Mouse (Mus musculus) urinary bladder, adult 18-20 months (tissue): ENCODE results near the gene Sptb.

Experiments used
- DNase-seq, 2 experiments: peaks; one replicate each; pipeline ENCODE4 v3.0.0; 2022; ENCODE audit warnings: low spot score in 2 of 2, mixed read lengths in 2 of 2

Gene Sptb

DNA sequence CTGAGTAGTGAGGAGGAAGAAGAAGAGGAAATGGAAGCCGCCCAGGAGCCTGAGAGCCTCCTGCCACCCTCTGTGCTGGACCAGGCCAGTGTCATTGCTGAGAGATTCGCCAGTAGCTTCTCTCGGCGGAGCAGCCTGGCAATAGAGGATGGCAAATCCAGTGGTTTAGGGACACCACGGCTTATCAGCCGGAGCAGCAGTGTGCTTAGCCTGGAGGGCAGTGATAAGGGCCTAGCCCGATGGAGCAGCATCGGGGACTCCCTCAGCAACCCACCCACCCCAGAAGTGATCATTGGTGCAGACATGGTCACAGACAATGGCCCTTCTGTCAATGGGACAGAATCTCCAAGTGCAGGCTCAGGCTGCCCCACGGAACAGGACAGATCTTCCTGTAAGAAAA is 134.3 kb downstream of the Sptb start:
- no peak for DNase-seq

DNA sequence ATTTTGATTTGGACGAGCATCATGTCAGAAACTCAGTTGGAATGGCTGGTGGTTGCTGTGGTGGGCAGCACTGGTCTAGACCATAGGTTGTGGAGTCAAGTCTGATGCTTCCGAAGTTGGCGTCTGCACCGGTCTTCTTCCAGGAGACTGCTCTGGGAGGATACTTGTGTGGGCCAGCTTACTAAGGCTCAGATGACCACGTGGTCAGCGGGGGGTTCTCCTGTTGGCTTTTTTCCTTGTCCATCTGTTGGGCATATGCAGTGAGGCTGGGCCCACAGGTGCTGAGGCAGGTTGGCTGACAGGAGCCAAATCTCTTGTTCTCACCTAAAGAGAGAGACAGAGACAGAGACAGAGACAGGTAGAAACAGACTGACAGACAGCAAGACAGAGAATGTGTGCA is 135.5 kb downstream of the Sptb start:
- no peak for DNase-seq

DNA sequence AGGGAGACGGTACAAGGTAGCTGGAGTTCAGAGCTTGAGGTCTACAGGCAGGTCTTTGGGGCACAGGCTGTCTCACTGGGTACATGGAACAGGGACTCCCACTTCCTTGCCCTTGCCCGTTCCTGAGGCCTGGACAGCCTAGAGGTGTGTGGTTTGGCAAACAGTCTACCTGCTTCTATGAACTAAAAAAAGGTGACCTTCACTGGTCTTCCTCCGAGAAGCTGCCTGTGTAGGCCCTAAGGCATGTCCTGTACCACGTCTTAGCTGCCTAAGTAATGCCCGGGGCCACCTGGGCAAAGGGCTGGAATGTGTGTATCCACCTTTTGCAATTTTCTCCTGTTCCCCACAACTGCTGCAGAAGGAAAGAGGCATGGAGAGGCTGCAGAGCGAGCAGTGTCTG is 137.0 kb downstream of the Sptb start:
- no peak for DNase-seq

DNA sequence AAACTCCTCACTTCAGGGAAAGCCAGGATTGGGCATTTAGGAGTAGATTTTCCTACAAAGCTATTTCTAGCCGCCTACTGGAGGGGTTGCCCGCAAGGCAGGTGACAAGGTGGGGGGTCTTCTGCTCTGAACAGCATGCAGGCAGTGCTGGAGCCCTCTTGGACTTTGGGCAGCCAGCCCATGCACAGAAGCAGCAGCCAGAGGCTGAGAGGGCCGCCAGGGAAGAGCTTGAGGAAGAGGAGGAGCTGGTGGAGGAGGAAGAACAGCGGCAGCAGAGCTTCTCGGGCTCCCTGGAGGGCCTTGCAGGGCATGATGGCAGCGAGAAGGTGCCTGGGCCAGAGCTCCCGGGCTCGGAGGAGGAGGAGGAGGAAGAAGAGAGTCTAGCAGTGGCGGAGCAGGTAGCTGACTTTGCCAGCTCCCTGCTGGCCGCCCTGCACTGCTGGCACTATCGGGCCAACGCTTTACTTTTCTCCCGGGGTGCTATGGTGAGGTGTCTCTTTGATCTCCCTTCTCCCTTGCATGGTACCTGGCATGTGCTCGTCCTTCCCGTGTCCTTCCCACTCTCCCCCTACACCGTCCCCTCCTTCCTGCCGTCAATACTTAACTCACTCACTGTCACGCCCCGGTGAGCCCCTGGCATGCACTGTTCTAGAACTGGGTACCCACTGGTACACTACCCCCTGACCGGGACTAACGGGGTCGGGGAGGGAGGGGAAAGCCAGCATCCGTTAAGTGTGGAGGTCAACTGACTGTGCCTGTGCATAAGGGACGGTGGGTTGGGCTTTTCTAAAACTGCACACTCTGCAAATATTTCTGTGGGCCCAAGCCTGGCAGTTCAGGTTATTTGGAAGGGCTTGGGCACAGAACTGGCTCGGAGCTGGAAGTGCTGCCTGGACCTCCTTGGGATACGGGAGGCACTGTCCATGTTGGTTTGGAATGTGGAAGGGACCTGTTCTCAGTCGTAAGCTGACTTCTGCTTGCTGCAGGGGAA is 137.8 kb downstream of the Sptb start:
- no peak for DNase-seq

DNA sequence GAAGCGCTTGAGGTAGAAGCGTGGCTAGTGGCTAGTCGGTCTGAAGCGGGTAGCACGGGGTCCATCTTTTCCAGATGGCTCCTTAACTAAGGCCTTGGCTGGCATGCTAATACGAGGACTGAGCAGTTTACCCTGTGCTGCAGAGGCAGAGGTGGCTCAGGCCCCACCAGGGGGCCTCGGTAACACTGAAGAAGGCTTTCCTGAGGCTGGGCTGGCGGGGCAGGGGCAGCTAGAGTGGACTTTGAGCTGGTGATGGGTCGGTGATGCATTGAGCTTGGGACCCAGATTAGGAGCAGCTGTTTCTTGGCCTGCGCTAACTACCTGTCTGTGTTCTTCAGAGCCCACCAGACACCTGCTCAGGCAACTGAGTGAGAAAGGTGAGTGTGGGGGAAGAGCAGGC is 139.1 kb downstream of the Sptb start:
- DNase-seq = no peak

DNA sequence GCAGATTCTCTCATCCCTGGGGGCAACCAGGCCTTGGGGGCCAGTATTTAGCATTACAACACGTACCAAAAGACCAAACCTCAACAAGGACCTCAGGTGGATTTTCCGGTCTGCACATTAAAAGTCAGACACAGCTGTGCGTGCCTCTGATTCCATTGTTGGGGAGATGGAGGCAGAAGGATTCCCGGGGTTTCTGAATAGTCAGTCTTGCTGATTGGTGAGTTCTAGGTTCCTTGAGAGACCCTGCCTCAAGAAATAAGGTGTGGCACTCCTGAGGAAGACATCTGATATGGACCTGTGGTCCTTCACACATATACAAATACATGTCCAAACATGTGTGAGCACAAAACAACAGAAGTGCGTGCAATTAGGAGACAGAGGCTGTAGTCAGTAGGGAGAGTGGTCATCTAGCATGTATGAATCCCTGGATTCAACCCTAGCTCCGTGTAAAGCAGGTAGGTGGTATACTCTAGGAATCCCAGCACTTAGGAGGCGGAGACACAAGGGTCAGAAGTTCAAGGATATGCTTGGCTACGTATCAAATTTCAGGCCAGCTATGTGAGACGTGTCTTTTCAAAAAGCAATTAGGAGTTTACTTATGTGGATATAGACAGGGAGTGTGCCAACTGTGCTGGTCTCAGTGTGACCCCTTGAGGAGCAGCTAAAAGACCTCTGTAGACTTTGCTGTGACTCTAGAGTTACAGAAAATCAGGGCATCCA is 140.0 kb downstream of the Sptb start:
- DNase-seq = no peak

DNA sequence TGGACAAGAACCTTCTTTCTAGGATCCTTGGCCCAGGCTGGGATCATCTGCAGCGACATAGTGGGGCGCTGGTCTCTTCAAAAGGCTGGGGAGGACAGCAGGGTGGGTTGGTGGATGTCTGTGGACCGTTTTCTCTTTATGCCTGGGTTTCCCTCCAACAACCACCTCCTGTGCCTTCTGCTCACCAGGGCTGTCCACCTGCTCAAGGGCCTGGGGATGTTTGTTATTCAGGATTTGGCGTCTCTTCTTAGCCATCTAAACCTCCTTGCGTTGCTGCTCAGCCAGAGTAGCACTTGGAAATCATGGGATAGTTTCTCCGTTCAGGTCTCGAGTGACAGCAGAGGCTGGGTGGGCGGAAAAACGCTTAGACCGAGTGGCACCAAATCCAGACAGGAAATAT is 144.1 kb downstream of the Sptb start:
- no peak for DNase-seq

DNA sequence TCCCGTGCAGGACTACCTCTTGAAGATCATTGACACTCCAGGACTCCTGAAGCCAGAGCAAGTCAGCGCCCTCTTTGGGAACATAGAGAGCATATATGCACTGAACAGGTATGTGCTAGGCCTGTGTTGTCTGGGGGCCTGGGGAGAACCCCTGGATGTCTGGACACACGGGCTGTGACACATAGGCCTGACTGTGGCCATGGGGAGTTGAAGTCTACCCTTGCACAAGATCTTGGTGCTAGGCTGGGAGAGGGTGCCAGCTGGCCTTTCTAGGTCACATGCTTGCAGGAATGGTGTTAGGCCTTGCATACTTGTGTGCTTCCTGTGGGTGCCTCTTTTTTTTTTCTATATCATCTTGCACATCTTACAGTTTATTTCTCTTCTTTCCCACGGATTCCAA is 148.2 kb downstream of the Sptb start:
- no peak for DNase-seq

DNA sequence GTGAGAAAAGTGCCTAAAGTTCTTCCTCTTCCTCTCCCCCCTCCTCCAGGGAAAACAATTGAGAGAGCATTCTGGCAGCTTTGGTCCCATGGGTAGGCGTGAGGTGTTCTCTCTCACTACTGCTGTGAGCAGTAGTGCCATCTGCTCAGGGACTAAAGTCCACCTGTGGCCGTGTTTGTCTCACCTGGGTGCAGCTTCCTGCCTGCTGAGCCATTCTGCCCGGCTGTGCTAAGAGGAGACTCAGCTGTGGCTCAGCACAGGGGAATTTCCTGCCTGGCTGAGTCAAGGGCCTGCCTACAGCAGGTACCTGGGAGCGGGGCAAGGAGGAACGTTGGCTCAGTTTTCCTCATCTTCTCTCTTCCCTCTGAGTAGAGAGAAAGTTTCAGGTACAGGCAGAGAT is 152.1 kb downstream of the Sptb start:
- DNase-seq = peak in 1 of 2 experiments; percentile 65

DNA sequence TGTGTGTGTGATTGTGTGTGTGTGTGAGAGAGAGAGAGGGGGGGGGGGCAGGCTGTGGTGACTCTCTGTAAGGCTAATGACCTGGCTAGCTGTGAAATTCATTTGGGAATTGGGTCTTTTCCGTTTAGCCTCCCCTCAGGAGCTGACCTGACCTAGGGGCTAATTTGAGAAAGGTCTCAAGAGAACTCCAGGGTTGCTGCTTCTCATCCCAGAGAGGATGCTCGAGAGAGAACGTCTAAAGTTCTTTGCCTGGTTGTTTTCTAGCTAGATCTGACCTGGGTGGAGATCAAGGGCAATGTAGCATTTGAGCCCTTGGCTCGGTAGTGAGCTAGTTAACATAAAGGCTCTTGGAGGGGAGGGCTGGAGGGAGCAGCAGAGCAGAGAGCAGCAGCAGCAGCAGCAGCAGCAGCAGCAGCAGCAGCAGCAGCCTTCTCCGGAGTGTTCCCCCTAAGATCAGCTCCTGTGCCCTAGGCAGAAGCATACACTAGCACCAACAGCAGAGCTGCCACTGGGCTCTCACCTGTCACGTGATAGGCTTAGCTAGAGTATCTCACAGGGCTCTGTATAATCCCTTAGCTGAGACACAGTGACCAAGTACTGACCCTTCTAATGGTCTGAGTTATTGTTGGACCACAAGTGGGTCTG is 153.5 kb downstream of the Sptb start:
- DNase-seq = no peak

DNA sequence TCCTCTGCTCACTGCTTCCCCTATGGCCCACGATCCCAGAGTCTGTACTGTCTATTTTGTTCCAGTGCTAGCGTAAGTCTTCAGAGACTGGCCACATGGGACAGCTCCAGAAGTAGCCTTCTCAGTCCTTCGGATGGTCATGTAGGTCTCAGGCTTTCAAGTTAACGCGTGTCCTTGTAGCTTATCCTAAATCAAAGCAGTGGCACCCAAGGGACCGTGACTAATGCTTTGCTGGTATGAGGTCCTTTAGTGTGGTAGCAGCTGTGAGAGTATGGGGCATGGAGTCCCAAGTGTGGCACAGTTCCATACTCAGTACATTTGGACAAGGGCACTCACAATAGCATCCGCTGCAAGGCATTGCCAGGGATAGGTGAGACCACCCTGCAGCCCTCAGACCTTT is 154.2 kb downstream of the Sptb start:
- DNase-seq = no peak

DNA sequence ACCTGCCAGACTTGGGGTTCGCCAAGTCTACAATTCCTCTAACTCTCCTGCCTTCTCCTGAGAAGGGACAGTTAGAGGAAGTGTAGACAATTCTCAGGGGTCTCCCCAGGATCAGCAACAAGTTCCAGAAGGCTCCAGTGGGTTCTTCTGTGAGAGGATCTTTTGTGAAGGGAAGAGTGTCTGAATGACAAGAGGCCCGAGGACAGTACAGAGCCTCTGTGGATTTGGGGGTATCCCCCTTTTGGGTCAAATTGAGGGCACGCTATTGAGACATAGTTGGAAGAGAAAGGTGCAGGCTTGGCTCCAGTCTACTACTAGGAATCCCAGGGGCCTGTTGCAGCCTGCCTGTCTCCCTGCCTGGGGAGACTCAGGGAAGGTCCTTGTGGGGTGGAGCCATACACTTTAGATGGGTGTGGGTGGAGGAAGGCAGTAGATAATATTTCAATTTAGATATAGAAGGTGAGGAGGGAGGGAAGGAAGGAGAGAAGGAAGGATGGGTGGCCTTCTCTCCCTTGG is 155.4 kb downstream of the Sptb start:
- DNase-seq = no peak

DNA sequence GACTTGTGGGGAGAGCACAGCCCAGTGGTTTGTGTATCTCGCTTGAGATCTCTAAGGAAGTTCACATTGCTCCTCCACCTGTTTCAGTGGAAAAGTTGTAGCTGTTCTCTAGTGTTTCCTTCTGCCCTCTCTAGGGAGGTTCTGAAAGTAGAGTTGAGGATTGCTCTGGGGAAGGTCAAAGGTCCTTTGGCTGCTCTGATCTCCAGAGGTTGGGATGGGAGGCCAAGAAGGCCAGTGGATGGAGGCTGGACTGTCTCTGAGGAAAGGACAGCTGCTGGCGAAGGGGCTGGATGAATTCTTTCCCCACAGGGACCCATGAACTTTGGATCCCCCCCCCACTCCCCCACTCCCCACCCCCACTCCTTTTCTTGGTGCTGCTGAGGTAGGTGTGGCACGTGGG is 156.0 kb downstream of the Sptb start:
- no peak for DNase-seq

DNA sequence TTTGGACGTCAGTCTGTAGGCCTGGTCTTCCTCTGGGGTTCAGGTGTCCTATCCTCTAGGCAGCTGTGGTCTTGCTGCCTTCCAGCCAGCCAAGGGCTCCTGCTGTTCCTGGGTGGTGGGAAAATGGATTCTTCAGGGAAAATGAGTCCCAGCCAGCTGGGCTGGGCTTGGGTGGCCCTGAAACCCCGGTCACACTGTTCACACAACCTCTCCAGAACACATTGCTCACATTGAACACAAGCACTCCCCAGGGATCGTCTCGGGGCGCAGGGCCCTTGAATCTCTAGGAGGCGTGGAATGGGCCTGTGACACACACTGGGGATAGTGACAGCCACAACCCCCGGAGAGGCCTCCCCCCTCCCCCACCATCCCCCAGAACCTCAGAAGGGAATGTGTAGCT is 156.4 kb downstream of the Sptb start:
- DNase-seq = no peak

DNA sequence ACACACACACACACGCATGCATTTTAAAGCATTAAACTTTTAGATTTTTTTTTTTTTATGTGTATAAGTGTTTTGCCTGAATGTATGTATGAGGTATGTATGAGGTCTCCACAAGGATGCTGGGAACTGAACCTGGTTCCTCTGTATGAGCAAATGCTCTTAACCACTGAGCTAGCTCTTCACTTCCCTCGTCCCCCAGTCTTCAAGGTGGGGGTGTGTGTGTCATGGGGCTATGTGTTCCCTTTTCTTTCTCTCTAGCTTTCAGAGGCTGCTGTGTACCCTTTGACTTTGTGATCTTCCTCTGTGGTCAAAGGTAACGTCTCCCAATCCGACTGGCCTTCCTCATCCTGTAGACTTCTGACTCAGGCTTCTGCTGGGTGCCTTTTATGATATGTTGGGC is 157.4 kb downstream of the Sptb start:
- no peak for DNase-seq

DNA sequence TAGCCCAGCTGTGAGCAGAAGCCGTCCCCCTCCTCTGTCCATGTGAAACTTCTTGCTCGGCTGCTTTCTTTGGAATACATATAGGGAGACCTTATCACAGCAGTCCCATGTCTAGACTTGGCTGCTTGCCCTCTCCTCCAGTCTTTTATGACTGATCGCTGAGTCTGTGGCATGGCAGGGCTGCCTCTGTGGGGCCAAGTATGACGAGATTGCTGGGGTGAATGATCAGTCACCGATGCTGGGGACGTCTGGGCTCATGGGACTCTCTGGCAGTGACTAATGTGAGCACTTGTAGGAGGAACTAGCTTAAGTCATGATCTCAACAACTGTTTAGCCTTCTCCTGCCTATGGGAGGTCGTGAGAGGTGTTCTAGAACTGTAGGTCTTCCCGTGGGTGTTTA is 158.0 kb downstream of the Sptb start:
- peak in 1 of 2 experiments; percentile 80 for DNase-seq

DNA sequence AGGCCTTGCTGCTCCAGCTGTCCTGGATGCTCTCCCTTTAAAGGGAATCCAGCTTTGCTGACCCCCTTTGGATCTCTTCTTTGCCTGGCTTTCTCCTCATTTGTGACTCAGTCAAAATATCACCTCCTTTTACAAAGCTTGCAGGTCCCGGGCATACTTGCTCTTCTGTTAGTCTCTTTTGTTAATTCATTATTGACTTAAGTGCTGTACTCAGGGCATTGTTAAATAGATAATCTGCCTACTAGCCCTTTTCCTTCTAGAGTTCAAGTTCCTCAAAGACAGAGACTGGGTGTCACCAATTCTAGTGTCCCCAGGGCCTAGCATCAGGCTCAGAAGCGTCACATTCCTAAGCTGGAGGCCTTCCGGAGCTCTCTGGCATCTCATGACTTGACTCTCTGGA is 161.1 kb downstream of the Sptb start:
- no peak for DNase-seq

DNA sequence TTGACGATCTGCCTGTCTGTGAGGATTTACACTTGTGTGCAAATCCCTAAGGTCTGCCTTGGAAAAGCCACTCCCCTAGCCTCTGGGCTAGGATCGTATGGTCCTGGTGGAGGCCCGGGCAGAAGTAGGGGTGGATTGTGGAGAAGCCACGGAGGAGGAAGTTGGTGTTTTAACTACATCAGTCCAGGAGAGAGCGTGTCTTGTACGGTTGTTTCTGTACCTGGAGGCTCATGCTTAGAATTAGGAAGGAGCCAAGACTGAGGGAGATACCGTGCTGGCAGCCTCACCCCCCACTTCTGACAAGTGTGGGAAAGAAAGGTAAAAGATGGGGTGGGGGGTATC is 162.3 kb downstream of the Sptb start:
- no peak for DNase-seq

DNA sequence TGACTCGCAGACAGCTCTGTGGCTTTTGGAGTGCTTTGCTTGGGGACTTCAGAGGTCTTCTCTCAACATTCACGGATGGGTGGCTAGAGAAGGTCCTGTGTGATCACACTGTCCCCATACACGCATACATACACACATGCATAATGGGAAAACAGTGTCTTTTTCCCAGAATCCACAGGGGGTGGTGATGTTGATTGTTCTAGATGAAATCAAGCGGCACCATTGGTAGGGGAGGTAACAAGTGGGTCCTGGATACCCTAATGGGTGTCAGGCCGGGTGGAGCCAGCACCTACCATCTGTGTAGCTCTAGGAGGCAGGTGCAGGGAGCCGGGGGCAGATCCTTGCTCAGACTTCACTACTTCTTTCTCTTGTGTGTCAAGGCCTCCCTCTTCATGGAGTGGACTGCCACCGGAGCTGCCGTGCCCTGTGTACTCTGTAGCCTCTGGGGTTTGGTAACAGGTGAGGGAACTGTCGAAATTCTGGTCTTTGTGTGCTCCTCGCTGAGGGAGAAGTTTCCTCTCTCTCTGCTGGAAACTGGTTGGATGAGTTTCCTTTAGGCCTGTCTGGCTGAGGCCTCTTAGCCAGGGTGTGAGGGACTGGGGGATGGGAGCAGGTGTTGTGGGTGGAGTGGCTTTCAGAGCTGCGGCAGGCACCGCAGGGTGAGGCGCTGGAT is 162.8 kb downstream of the Sptb start:
- DNase-seq = peak in 1 of 2 experiments; percentile 75

DNA sequence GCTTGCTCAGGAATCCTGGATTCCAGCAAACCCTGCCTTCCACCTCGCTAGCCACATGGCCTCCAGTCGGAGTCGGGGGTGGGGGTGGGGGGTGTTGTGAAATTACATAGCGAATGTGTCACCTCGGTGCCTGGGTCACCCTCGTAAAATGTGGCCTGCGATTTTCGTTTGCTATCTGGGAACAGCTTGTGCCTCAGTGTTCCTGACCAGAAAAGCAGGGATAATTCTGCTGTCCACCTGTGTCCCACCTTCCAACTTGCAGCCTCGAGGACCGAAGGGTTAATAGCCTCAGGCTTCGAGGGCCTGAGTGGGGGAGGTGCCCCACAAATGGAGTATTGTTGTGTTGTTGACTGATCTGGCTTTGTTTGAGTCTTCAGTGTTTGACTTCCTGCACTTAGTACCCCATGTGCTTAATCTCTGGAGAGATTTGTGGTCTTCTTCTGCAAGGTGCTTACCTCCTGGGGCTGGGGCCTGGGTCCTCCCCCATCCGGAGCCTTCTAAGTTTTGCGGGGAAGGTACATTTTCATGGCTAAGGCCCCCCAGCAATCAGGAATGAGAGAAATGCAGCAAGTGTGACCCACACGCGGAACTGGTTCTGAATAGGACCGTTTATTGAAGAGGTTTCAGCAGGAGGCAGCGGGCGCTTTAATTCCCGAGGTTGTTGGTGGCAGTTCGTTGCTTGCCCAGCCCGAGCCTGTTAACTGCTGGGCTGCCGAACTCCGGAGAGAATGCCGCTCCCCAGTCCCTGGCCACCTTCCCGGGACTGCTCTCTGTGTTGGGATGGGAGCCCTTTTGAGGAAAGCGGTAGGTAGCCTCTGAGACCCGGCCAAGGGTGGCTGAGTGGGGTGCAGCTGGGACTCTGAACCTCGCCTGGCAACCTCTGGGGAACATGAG is 163.7 kb downstream of the Sptb start:
- no peak for DNase-seq
